Mouse (Mus musculus) heart, adult 2 months (tissue): ENCODE results near the gene Gm27179.
"Not testable (repeated sequence)": the region's sequence is repeated elsewhere in the genome, so short reads cannot be mapped to it uniquely, and the experiment has no call there.

ENCODE experiments used
- CTCF ChIP-seq: fragments of 200-600 bp; IDR thresholded peaks from 2 replicates; pipeline ENCODE4 v1.8.1; 2022; ENCODE audit warnings: antibody characterized with exemption, mild to moderate bottlenecking, moderate library complexity
- EP300 ChIP-seq: fragments of 200-500 bp; IDR thresholded peaks from 2 replicates; pipeline ENCODE4 v1.6.1; 2011; ENCODE audit warnings: low read depth, low read length, control low read depth; ENCODE audit not compliant: insufficient read depth
- POLR2A ChIP-seq: fragments of 200-500 bp; IDR thresholded peaks from 2 replicates; pipeline ENCODE4 v1.6.1; 2011; ENCODE audit warnings: mild to moderate bottlenecking, low read depth, low read length, control low read depth; ENCODE audit not compliant: insufficient read depth

DNA sequence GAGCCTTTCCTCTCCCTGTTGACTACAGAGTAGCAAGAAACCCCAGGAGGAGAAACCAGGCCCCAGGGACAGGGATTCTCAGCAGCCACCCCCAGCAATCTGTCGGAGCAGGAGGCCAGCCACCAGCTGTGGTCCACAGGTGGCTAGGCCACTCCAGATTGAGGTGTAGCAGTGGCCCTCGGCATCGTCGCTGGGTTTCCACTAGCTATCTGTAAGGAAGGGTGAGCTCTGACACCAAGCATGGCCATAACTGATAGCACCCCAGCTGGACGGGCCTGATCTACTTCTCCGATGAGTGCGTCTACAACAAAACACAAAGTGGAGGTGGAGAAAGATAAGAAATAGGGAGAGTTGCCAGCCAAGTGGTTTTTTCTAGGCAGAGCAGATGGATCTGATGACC lies 24.2 kb upstream of the Gm27179 start:
- TF ChIP-seq EP300, POLR2A, CTCF: not testable (repeated sequence)
